Mouse (Mus musculus) cerebellum, postnatal 14 days (tissue): ENCODE results near the gene Klhl22.

Source experiments
- DNase-seq, 2 experiments: peaks; one replicate each; pipeline ENCODE4 v3.0.0; 2021; ENCODE audit warnings: mixed read lengths in 2 of 2

Klhl22 gene

DNA sequence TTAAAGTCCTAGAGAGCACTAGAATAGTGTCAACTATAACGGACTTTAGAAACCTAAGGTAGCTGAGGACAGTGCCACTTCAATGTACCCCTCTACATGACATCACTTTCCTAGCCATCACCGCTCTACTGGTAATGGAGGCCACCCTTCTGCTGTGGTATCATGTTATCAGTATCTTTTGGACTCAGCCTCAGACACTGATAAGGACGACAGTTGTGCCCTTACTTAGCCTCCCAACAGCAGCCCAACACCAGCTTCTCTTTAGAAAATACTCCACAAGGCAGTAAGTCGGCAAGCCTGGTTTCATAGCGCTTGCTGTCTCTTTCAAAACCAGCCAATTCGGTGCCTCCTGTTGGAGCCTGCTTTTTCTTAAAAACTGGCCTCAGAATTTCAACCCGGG, 75.1 kb downstream of the Klhl22 start:
- DNase-seq: no peak

DNA sequence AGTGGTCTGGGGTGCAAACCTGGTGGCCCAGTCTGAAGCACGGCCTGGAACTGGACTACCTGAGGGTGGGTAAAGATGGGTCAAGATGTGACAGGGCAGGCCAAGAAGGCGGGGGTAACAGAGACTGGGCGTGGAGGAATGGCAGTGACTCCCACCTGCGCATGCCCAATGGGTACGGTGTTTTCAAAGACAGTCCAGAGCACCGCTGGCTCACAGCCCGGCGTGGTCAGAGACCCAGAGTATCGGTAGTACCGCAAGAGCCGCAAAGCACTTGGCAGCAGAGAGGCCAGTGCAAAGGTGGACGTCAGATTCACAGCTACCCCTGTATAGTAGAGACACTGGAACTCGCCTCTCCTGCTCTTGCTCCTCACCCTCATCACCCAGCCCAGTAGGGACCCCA, 76.1 kb downstream of the Klhl22 start:
- peak in 1 of 2 experiments; percentile 53 for DNase-seq

GRCm38 (mm10) chr16:17838051-17838450, 78.6 kb downstream of the Klhl22 start, which contains the start of gene Car15:
Gene Car15 (minus strand): TSS chr16:17838364.
- no peak for DNase-seq

DNA sequence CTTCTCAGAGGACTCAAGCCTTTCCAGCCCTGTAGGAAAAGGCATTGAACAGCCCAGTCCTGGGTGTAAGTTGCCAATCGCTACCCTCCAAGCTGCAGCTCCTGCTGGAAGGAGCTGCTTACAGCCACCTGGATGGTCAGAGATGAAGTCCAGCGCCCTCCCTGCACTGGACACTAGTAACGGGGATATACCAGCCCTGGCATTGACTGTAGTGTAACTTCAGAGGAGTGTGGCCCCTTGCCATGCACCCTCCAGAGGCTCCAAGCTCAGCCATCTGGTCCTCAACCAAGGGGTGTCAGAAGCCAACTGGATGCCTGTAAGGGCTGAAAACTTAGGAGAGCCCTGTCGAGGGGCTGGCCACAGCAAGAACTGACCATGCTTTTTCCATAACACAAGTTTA, 80.6 kb downstream of the Klhl22 start:
- DNase-seq: peak; percentile 73 to 91

GRCm38 (mm10) chr16:17842437-17842836, 83.0 kb downstream of the Klhl22 start:
- peak in 1 of 2 experiments; percentile 57 for DNase-seq
